Mouse (Mus musculus) ES-CJ7 (cell line): ENCODE data around the gene Chchd4.

Source experiments
- DNase-seq: peaks from one replicate; pipeline ENCODE4 v3.0.0; 2011; ENCODE audit warnings: low read depth, low spot score

The Chchd4 gene

GRCm38 (mm10) chr6:91474441-91475190 lies 1.3 kb upstream of the Chchd4 start:
- DNase-seq, result peak; percentile 22

GRCm38 (mm10) chr6:91473805-91474440 lies 577 bp upstream of the Chchd4 start:
- peak; percentile 56 for DNase-seq

- peak; percentile 63 for DNase-seq
These were observed 1.0 kb downstream of the Chchd4 start for GRCm38 (mm10) chr6:91472319-91472718.

GRCm38 (mm10) chr6:91471427-91471826 lies 1.9 kb downstream of the Chchd4 start:
- DNase-seq, result peak; percentile 27

- no peak for DNase-seq
These were observed 2.6 kb downstream of the Chchd4 start for GRCm38 (mm10) chr6:91470712-91471111.

GRCm38 (mm10) chr6:91467106-91467505 lies 6.2 kb downstream of the Chchd4 start:
- DNase-seq, result no peak

- DNase-seq, result no peak
These were observed 7.6 kb downstream of the Chchd4 start for GRCm38 (mm10) chr6:91465756-91466155.

- peak; percentile 56 for DNase-seq
These were observed 13.9 kb downstream of the Chchd4 start for GRCm38 (mm10) chr6:91459471-91459870.

GRCm38 (mm10) chr6:91454546-91454945 lies 18.8 kb downstream of the Chchd4 start:
- no peak for DNase-seq

- no peak for DNase-seq
These were observed 21.3 kb downstream of the Chchd4 start for GRCm38 (mm10) chr6:91452056-91452455.

GRCm38 (mm10) chr6:91449472-91450225 lies 23.7 kb downstream of the Chchd4 start:
- no peak for DNase-seq

GRCm38 (mm10) chr6:91445316-91445715 lies 28.0 kb downstream of the Chchd4 start:
- no peak for DNase-seq

- no peak for DNase-seq
These were observed 32.1 kb downstream of the Chchd4 start for GRCm38 (mm10) chr6:91441145-91441662.

GRCm38 (mm10) chr6:91440474-91441144 lies 32.7 kb downstream of the Chchd4 start:
- peak; percentile 97 for DNase-seq

GRCm38 (mm10) chr6:91424151-91424550 lies 49.2 kb downstream of the Chchd4 start:
- no peak for DNase-seq

GRCm38 (mm10) chr6:91421629-91422028 lies 51.7 kb downstream of the Chchd4 start:
- DNase-seq, result no peak

GRCm38 (mm10) chr6:91417291-91417845 lies 56.0 kb downstream of the Chchd4 start:
- DNase-seq, result no peak

GRCm38 (mm10) chr6:91416146-91416545 lies 57.2 kb downstream of the Chchd4 start:
- DNase-seq, result no peak

GRCm38 (mm10) chr6:91414890-91415289 lies 58.5 kb downstream of the Chchd4 start:
- DNase-seq, result peak; percentile 71
